Mouse (Mus musculus) megakaryocyte, embryonic 14.5 days (primary cell): ENCODE data around the gene Nr1d2. TPM values are rescaled to one million over a fixed set of nuclear protein-coding genes. Genes with fewer than 3 reads are reported as not detected.
A peak's percentile ranks its signal among the peaks of the same experiment; 100 is the strongest.
"Not testable (repeated sequence)": the region's sequence is repeated elsewhere in the genome, so short reads cannot be mapped to it uniquely, and the experiment has no call there.

Experiments used
- H3K27me3 ChIP-seq: replicated peaks from 2 replicates; pipeline ENCODE3; 2012; ENCODE audit warnings: inconsistent platforms
- H3K36me3 ChIP-seq: replicated peaks from 2 replicates; pipeline ENCODE3; 2012; ENCODE audit warnings: low read length, inconsistent platforms, mixed read lengths
- H3K4me1 ChIP-seq: 2 replicates; pipeline ENCODE4 v1.6.1; 2012; ENCODE audit warnings: inconsistent platforms
- H3K4me3 ChIP-seq: replicated peaks from 2 replicates; pipeline ENCODE3; 2012; ENCODE audit warnings: moderate library complexity, mild to moderate bottlenecking, inconsistent platforms
- H3K9me3 ChIP-seq: 2 replicates; pipeline ENCODE4 v1.6.1; 2012; ENCODE audit warnings: inconsistent platforms
- FLI1 ChIP-seq: IDR thresholded peaks from 2 replicates; pipeline ENCODE4 v1.6.1; 2012; ENCODE audit warnings: low read length, inconsistent platforms, mixed read lengths
- GATA1 ChIP-seq: IDR thresholded peaks from 3 replicates; pipeline ENCODE4 v1.6.1; 2012; ENCODE audit warnings: mixed read lengths, low read length, inconsistent platforms, borderline replicate concordance
- polyA plus RNA-seq: library from polyadenylated mRNA; stranded (reverse); fragments of >175 nt; gene quantifications from 2 replicates; pipeline ENCODE4 v1.2.3, GENCODE M21; 2012; ENCODE audit warnings: low replicate concordance; ENCODE audit not compliant: insufficient read depth

The Nr1d2 gene
- 0.32 TPM in 1 of 2 replicates, not detected in the other for polyA plus RNA-seq

GRCm38 (mm10) chr14:18238750-18239731 is at the start of gene Nr1d2:
Nr1d2 (minus strand) TSS chr14:18239127.
- Histone ChIP-seq H3K36me3 (no peaks in the 10 kb centered on the region), H3K4me1 (peaks cover 30% of the 10 kb centered on the region), H3K4me3 (peak within 1 kb of the TSS; percentile 96), H3K27me3 (peaks cover 2% of the 10 kb centered on the region), H3K9me3 (no peaks in the 10 kb centered on the region)
- no peak; the same call in 1 of the 2 replicates for TF ChIP-seq FLI1
- no peak for TF ChIP-seq GATA1

- no peak for TF ChIP-seq GATA1
- Histone ChIP-seq H3K4me3 (no peak overlapping the region), H3K27me3 (no peaks in the 10 kb centered on the region), H3K9me3 (no peaks in the 10 kb centered on the region), H3K36me3 (peaks cover 49% of the 10 kb centered on the region), H3K4me1 (peaks cover 41% of the 10 kb centered on the region)
Measured at GRCm38 (mm10) chr14:18287391-18287790, 48.5 kb upstream of the Nr1d2 start.

- Histone ChIP-seq H3K36me3 (peaks cover 58% of the 10 kb centered on the region), H3K27me3 (no peaks in the 10 kb centered on the region), H3K4me1 (peaks cover 32% of the 10 kb centered on the region), H3K9me3 (no peaks in the 10 kb centered on the region), H3K4me3 (no peak overlapping the region)
- no peak for TF ChIP-seq FLI1
- TF ChIP-seq GATA1: no peak
Measured at GRCm38 (mm10) chr14:18286441-18286840, 47.5 kb upstream of the Nr1d2 start.

GRCm38 (mm10) chr14:18285476-18285875 is 46.5 kb upstream of the Nr1d2 start:
- no peaks in the 10 kb centered on the region for H3K9me3 ChIP-seq
- no peak for TF ChIP-seq FLI1
- TF ChIP-seq GATA1: no peak
- peaks cover 64% of the 10 kb centered on the region for H3K36me3 ChIP-seq
- no peak overlapping the region for H3K4me3 ChIP-seq
- H3K27me3 ChIP-seq: no peaks in the 10 kb centered on the region
- peaks cover 31% of the 10 kb centered on the region for H3K4me1 ChIP-seq

- H3K9me3 ChIP-seq: no peaks in the 10 kb centered on the region
- TF ChIP-seq FLI1 (no peak), GATA1 (no peak)
Measured at GRCm38 (mm10) chr14:18284581-18284980, 45.7 kb upstream of the Nr1d2 start.

GRCm38 (mm10) chr14:18280375-18280774 is 41.4 kb upstream of the Nr1d2 start:
- H3K36me3 ChIP-seq: peaks cover 87% of the 10 kb centered on the region
- no peak overlapping the region for H3K4me3 ChIP-seq
- peaks cover under 1% of the 10 kb centered on the region; the same call in 1 of the 2 replicates for H3K4me1 ChIP-seq
- H3K9me3 ChIP-seq: no peaks in the 10 kb centered on the region
- no peak for TF ChIP-seq FLI1
- TF ChIP-seq GATA1: no peak
- H3K27me3 ChIP-seq: no peaks in the 10 kb centered on the region

More at GRCm38 (mm10) chr14:18284581-18284980, 45.7 kb upstream of the Nr1d2 start:
- H3K4me3 ChIP-seq: no peak overlapping the region
- peaks cover 69% of the 10 kb centered on the region for H3K36me3 ChIP-seq
- H3K27me3 ChIP-seq: no peaks in the 10 kb centered on the region
- peaks cover 24% of the 10 kb centered on the region for H3K4me1 ChIP-seq

GRCm38 (mm10) chr14:18274526-18274925 is 35.6 kb upstream of the Nr1d2 start:
- TF ChIP-seq GATA1: no peak
- TF ChIP-seq FLI1: no peak
- H3K4me3 ChIP-seq: no peak overlapping the region
- H3K27me3 ChIP-seq: no peaks in the 10 kb centered on the region
- H3K9me3 ChIP-seq: no peaks in the 10 kb centered on the region
- peaks cover 48% of the 10 kb centered on the region for H3K36me3 ChIP-seq
- H3K4me1 ChIP-seq: peaks cover 9% of the 10 kb centered on the region

GRCm38 (mm10) chr14:18271666-18272065 is 32.7 kb upstream of the Nr1d2 start:
- TF ChIP-seq GATA1 (no peak), FLI1 (no peak)
- H3K4me1 ChIP-seq: peaks cover 9% of the 10 kb centered on the region
- H3K4me3 ChIP-seq: peak overlapping the region; percentile 96
- H3K27me3 ChIP-seq: no peaks in the 10 kb centered on the region
- no peaks in the 10 kb centered on the region for H3K9me3 ChIP-seq
- H3K36me3 ChIP-seq: peaks cover 45% of the 10 kb centered on the region

- TF ChIP-seq GATA1: no peak
- TF ChIP-seq FLI1: peak; percentile 84
Measured at GRCm38 (mm10) chr14:18270529-18271441, 31.9 kb upstream of the Nr1d2 start, which contains the start of the genes Nkiras1 and Rpl15. Nkiras1 (plus strand) TSS chr14:18271136. Rpl15 (minus strand) TSS chr14:18271391.

GRCm38 (mm10) chr14:18269947-18270528 is 31.1 kb upstream of the Nr1d2 start:
- not testable (repeated sequence) for H3K9me3 ChIP-seq, H3K27me3 ChIP-seq, H3K4me1 ChIP-seq
- peaks cover 41% of the 10 kb centered on the region for H3K36me3 ChIP-seq
- peak overlapping the region; percentile 96 for H3K4me3 ChIP-seq

More at GRCm38 (mm10) chr14:18270529-18271441, 31.9 kb upstream of the Nr1d2 start, which contains the start of the genes Nkiras1 and Rpl15:
- Histone ChIP-seq H3K9me3 (no peaks in the 10 kb centered on the region), H3K4me3 (peak within 1 kb of the TSS; percentile 96), H3K27me3 (no peaks in the 10 kb centered on the region), H3K4me1 (peaks cover 9% of the 10 kb centered on the region), H3K36me3 (peaks cover 42% of the 10 kb centered on the region)
